Mouse (Mus musculus) CH12.LX (cell line): ENCODE measurements around the gene Shc2. TPM values are rescaled to one million over a fixed set of nuclear protein-coding genes. Genes with fewer than 3 reads are reported as not detected.

ENCODE experiments used
- DNase-seq: peaks from one replicate; pipeline ENCODE4 v3.0.0-alpha.2; 2013; ENCODE audit errors: extremely low read depth
- H3K27ac ChIP-seq: 2 replicates; pipeline ENCODE4 v1.5.1; 2012; ENCODE audit warnings: low read depth, mild to moderate bottlenecking, control low read depth, moderate library complexity; ENCODE audit not compliant: insufficient read depth
- H3K27me3 ChIP-seq: replicated peaks from 2 replicates; pipeline ENCODE3; 2012; ENCODE audit warnings: inconsistent platforms
- H3K36me3 ChIP-seq, 2 experiments: replicated peaks in 1 of 2; 2 replicates each; pipeline versions ENCODE3 to v1.6.1; 2012; ENCODE audit warnings: inconsistent platforms in 1 of 2, low read length in 1 of 2, mild to moderate bottlenecking in 1 of 2, mixed read lengths in 1 of 2, moderate library complexity in 1 of 2; ENCODE audit not compliant: control insufficient read depth in 1 of 2, insufficient read depth in 1 of 2
- H3K4me1 ChIP-seq, 2 experiments: 2 replicates each; pipeline ENCODE4 v1.6.1; 2012; ENCODE audit warnings: inconsistent platforms in 1 of 2, moderate library complexity in 1 of 2; ENCODE audit not compliant: insufficient read depth in 2 of 2, control insufficient read depth in 1 of 2
- H3K4me2 ChIP-seq: 2 replicates; pipeline ENCODE4 v1.6.1; 2012; ENCODE audit warnings: low read depth, mild to moderate bottlenecking, control low read depth; ENCODE audit not compliant: poor library complexity, insufficient read depth, severe bottlenecking
- H3K4me3 ChIP-seq, 3 experiments: fragments of 150-350 bp in 1 of 3; sonication (generic) in 1 of 3; replicated peaks in 1 of 3; 2 replicates each; pipeline versions ENCODE3 to v1.5.1; 2011 to 2012; ENCODE audit warnings: low read depth in 2 of 3, low read length in 2 of 3, mild to moderate bottlenecking in 2 of 3, moderate library complexity in 2 of 3, control low read depth in 1 of 3, improper control_type of control experiment in 1 of 3, inconsistent platforms in 1 of 3, mixed read lengths in 1 of 3; ENCODE audit not compliant: poor library complexity in 1 of 3
- H3K79me2 ChIP-seq: replicated peaks from 2 replicates; pipeline ENCODE4 v1.6.1; 2012; ENCODE audit warnings: mild to moderate bottlenecking, moderate library complexity; ENCODE audit not compliant: control insufficient read depth, poor library complexity, insufficient read depth, severe bottlenecking; ENCODE audit errors: extremely low read depth
- H3K9ac ChIP-seq: 2 replicates; pipeline ENCODE4 v1.6.1; 2012; ENCODE audit warnings: low read depth, mild to moderate bottlenecking, control low read depth, moderate library complexity; ENCODE audit not compliant: insufficient read depth
- H3K9me3 ChIP-seq: replicated peaks from 2 replicates; pipeline ENCODE3; 2012; ENCODE audit warnings: low read length, inconsistent platforms, mixed read lengths
- BHLHE40 ChIP-seq: IDR thresholded peaks from 2 replicates; pipeline ENCODE4 v1.6.1; 2011; ENCODE audit warnings: mild to moderate bottlenecking, low read depth, low read length, improper control_type of control experiment
- CHD1 ChIP-seq: IDR thresholded peaks from 2 replicates; pipeline ENCODE4 v1.6.1; 2012; ENCODE audit warnings: low read depth, low read length, improper control_type of control experiment, inconsistent platforms
- ELF1 ChIP-seq: IDR thresholded peaks from 2 replicates; pipeline ENCODE4 v1.6.1; 2014; ENCODE audit warnings: low read depth, mild to moderate bottlenecking, inconsistent platforms, low read length, improper control_type of control experiment
- ETS1 ChIP-seq: conservative IDR thresholded peaks from 2 replicates; pipeline ENCODE4 v1.6.1; 2012; ENCODE audit warnings: low read depth, mild to moderate bottlenecking, inconsistent platforms, low read length, improper control_type of control experiment, moderate library complexity
- IRF4 ChIP-seq: IDR thresholded peaks from 2 replicates; pipeline ENCODE4 v1.6.1; 2014; ENCODE audit warnings: low read depth, mild to moderate bottlenecking, inconsistent platforms, low read length, improper control_type of control experiment
- JUN ChIP-seq: IDR thresholded peaks from 2 replicates; pipeline ENCODE4 v1.6.1; 2011; ENCODE audit warnings: low read depth, mild to moderate bottlenecking, low read length, improper control_type of control experiment, moderate library complexity; ENCODE audit not compliant: insufficient read depth
- JUND ChIP-seq: conservative IDR thresholded peaks from 2 replicates; pipeline ENCODE4 v1.6.1; 2011; ENCODE audit warnings: low read depth, low read length, improper control_type of control experiment
- MAFK ChIP-seq: IDR thresholded peaks from 2 replicates; pipeline ENCODE4 v1.6.1; 2011; ENCODE audit warnings: low read length, improper control_type of control experiment; ENCODE audit not compliant: insufficient replicate concordance
- MAX ChIP-seq: IDR thresholded peaks from 2 replicates; pipeline ENCODE4 v1.6.1; 2011; ENCODE audit warnings: low read length, improper control_type of control experiment
- MEF2A ChIP-seq: IDR thresholded peaks from 2 replicates; pipeline ENCODE4 v1.6.1; 2014; ENCODE audit warnings: low read depth, mild to moderate bottlenecking, inconsistent platforms, low read length, improper control_type of control experiment, borderline replicate concordance
- MYC ChIP-seq: IDR thresholded peaks from 2 replicates; pipeline ENCODE4 v1.6.1; 2011; ENCODE audit warnings: low read depth, mild to moderate bottlenecking, improper control_type of control experiment, low read length
- NELFE ChIP-seq: IDR thresholded peaks from 2 replicates; pipeline ENCODE4 v1.6.1; 2011; ENCODE audit warnings: low read depth, low read length, improper control_type of control experiment
- PAX5 ChIP-seq: IDR thresholded peaks from 2 replicates; pipeline ENCODE4 v1.6.1; 2012; ENCODE audit warnings: low read length, inconsistent platforms, mixed read lengths
- POLR2A ChIP-seq: IDR thresholded peaks from 2 replicates; pipeline ENCODE4 v1.6.1; 2011; ENCODE audit warnings: low read depth, mild to moderate bottlenecking, improper control_type of control experiment, low read length
- TBP ChIP-seq: conservative IDR thresholded peaks from 2 replicates; pipeline ENCODE4 v1.6.1; 2011; ENCODE audit warnings: low read depth, low read length, improper control_type of control experiment
- UBTF ChIP-seq: IDR thresholded peaks from 2 replicates; pipeline ENCODE4 v1.6.1; 2012; ENCODE audit warnings: low read depth, mild to moderate bottlenecking, inconsistent platforms, low read length, improper control_type of control experiment, moderate library complexity
- USF1 ChIP-seq: IDR thresholded peaks from 2 replicates; pipeline ENCODE4 v1.6.1; 2014; ENCODE audit warnings: low read depth, mild to moderate bottlenecking, inconsistent platforms, low read length, improper control_type of control experiment
- USF2 ChIP-seq: conservative IDR thresholded peaks from 2 replicates; pipeline ENCODE4 v1.6.1; 2011; ENCODE audit warnings: low read depth, low read length, improper control_type of control experiment
- ZC3H11A ChIP-seq: IDR thresholded peaks from 2 replicates; pipeline ENCODE4 v1.6.1; 2012; ENCODE audit warnings: low read depth, mild to moderate bottlenecking, inconsistent platforms, low read length, improper control_type of control experiment
- ZKSCAN1 ChIP-seq: IDR thresholded peaks from 2 replicates; pipeline ENCODE4 v1.6.1; 2012; ENCODE audit warnings: low read depth, inconsistent platforms, low read length, improper control_type of control experiment, borderline replicate concordance
- ZNF384 ChIP-seq: IDR thresholded peaks from 2 replicates; pipeline ENCODE4 v1.6.1; 2012; ENCODE audit warnings: low read depth, low read length, improper control_type of control experiment, inconsistent platforms
- dilution Hi-C: fragments of 300-500 bp; cut with MboI; formaldehyde crosslinking; loops from 2 replicates; pipeline ENCODE4 v1.14.3; 2020; ENCODE audit warnings: low sequenced_read_pairs; ENCODE audit not compliant: extremely low pct_unique_long_range_greater_than_20kb, extremely low pct_ligation_motif_present
- in situ Hi-C: fragments of 300-500 bp; cut with MboI; formaldehyde crosslinking; loops from 3 replicates; pipeline ENCODE4 v1.14.3; 2019; ENCODE audit warnings: low sequenced_read_pairs, low pct_ligation_motif_present, low pct_unique_long_range_greater_than_20kb, mixed read lengths
- polyA plus RNA-seq: library from polyadenylated mRNA; unstranded; fragments of >175 nt; gene quantifications from 2 replicates; pipeline ENCODE4 v1.2.1, GENCODE M21; 2012; ENCODE audit warnings: low read depth; ENCODE audit not compliant: insufficient read length
- total RNA-seq, 2 experiments: library from RNA; depleted of rRNA; stranded (reverse); fragments of 300-350 nt in 1 of 2; fragments of >200 nt in 1 of 2; gene quantifications; 2 replicates each; pipeline ENCODE4 v1.2.3; 2012 to 2014

The Shc2 gene
- total and polyA plus RNA-seq, 3 experiments: not detected

DNA sequence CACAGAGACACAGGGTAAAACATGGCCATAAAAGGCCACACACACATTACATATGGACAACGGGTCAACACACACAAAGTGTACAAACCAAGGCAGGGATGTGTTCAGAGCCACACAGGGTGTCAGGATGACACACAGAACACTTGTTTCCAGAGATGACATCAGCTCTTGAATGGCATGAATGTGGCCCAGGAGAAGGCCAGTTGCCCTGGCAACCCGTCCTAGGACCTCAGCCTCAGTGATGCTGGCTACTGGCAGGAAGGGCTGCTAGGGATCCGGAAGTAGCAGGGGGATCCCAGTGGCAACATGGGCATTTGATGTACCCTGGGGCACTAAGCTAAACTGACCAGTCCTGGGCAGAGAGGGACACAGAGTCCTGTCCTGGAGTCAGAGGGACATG, 28.4 kb downstream of the Shc2 start:
- dilution Hi-C loops: no loop called here
- no peak for TF ChIP-seq NELFE
- no peak for TF ChIP-seq USF2
- no peak for TF ChIP-seq ZNF384
- no peak for TF ChIP-seq IRF4
- no peak for TF ChIP-seq ZC3H11A
- no peak for TF ChIP-seq PAX5
- TF ChIP-seq POLR2A: no peak
- TF ChIP-seq CHD1: no peak
- no peak for TF ChIP-seq JUN
- H3K36me3 ChIP-seq: no peaks in the 10 kb centered on the region
- no peak for DNase-seq
- H3K27me3 ChIP-seq: peaks cover 92% of the 10 kb centered on the region
- H3K4me1 ChIP-seq: peaks cover 10% of the 10 kb centered on the region in 2 experiments; a peak in 3 of 4 replicates
- peaks cover 5% of the 10 kb centered on the region for H3K9me3 ChIP-seq
- in situ Hi-C loops: no loop called here
- H3K4me3 ChIP-seq: no peak overlapping the region
- no peak overlapping the region for H3K27ac ChIP-seq
- H3K9ac ChIP-seq: no peak overlapping the region
- no peaks in the 10 kb centered on the region for H3K79me2 ChIP-seq
- no peak overlapping the region for H3K4me2 ChIP-seq

GRCm38 (mm10) chr10:79607892-79608291, 29.8 kb downstream of the Shc2 start:
- H3K79me2 ChIP-seq: no peaks in the 10 kb centered on the region
- dilution Hi-C loops: no loop called here
- H3K4me2 ChIP-seq: no peak overlapping the region
- peaks cover 78% of the 10 kb centered on the region for H3K27me3 ChIP-seq
- peaks cover 3 to 4% of the 10 kb centered on the region in 2 experiments; a peak in 1 of 4 replicates for H3K4me1 ChIP-seq
- no peak overlapping the region for H3K4me3 ChIP-seq
- peaks cover 5% of the 10 kb centered on the region for H3K9me3 ChIP-seq
- TF ChIP-seq TBP (no peak), BHLHE40 (no peak), USF1 (no peak), ZKSCAN1 (no peak), MEF2A (no peak), MYC (no peak)
- in situ Hi-C loops: no loop called here
- no peak overlapping the region for H3K9ac ChIP-seq
- no peak for DNase-seq
- H3K27ac ChIP-seq: no peak overlapping the region
- H3K36me3 ChIP-seq: no peaks in the 10 kb centered on the region

GRCm38 (mm10) chr10:79606537-79606936, 31.2 kb downstream of the Shc2 start:
- H3K4me2 ChIP-seq: no peak overlapping the region
- dilution Hi-C loops: no loop called here
- TF ChIP-seq ZC3H11A (no peak), MAX (no peak), USF2 (no peak), ELF1 (no peak), UBTF (no peak), CHD1 (no peak), IRF4 (no peak), ETS1 (no peak), JUND (no peak), MAFK (no peak)
- no peak for DNase-seq
- H3K9ac ChIP-seq: no peak overlapping the region
- in situ Hi-C loops: no loop called here
- H3K27ac ChIP-seq: no peak overlapping the region
- H3K36me3 ChIP-seq: no peaks in the 10 kb centered on the region
- H3K79me2 ChIP-seq: no peaks in the 10 kb centered on the region
- H3K4me1 ChIP-seq: no peaks in the 10 kb centered on the region; a peak in 1 of 4 replicates
- H3K4me3 ChIP-seq: no peak overlapping the region
- peaks cover 66% of the 10 kb centered on the region for H3K27me3 ChIP-seq
- peaks cover 5% of the 10 kb centered on the region for H3K9me3 ChIP-seq
